Mouse (Mus musculus) adipose tissue, adult 10 weeks (tissue): Measurements from ENCODE around the gene Meis3. TPM values are rescaled to one million over a fixed set of nuclear protein-coding genes. Genes with fewer than 3 reads are reported as not detected.

ENCODE experiments used
- polyA plus RNA-seq: library from polyadenylated mRNA; stranded (reverse); fragments of 350-450 nt; fragmentation: Illumina TruSeq; extraction: RNeasy Lipid Tissue Mini Kit (QIAGEN cat#74804); gene quantifications from one replicate; pipeline ENCODE4 v1.2.3, GENCODE M21; 2014; ENCODE audit warnings: low read depth, low replicate concordance

Gene Meis3
- polyA plus RNA-seq: 7.8 TPM

GRCm38 (mm10) chr7:16174597-16175541 lies at the start of gene Meis3:
Meis3 (plus strand) TSS chr7:16175090.

GRCm38 (mm10) chr7:16129421-16129845 lies 45.5 kb upstream of the Meis3 start, which contains the start of gene Slc8a2:
Slc8a2 (plus strand) TSS chr7:16129826.

GRCm38 (mm10) chr7:16221582-16222272 lies 46.8 kb downstream of the Meis3 start, which contains the start of gene Dhx34:
Dhx34 (minus strand) TSS chr7:16222037.

Other genes starting within 250 kb of the Meis3 start
- gene Nop53, start 229.0 kb upstream of the Meis3 start, polyA plus RNA-seq: 190 TPM
- 174 TPM for gene Ehd2, start 207.5 kb upstream of the Meis3 start, polyA plus RNA-seq
- gene Bicra, start 127.2 kb upstream of the Meis3 start, polyA plus RNA-seq: 7.2 TPM
- gene Zfp541, start 113.3 kb upstream of the Meis3 start, polyA plus RNA-seq: 3.0 TPM
- gene Napa, start 76.6 kb upstream of the Meis3 start, polyA plus RNA-seq: 151 TPM
- gene Kptn, start 55.2 kb upstream of the Meis3 start, polyA plus RNA-seq: 19.4 TPM
- gene Slc8a2, start 45.3 kb upstream of the Meis3 start, polyA plus RNA-seq: 0.88 TPM
- 10.2 TPM for gene Dhx34, start 46.9 kb downstream of the Meis3 start, polyA plus RNA-seq
- gene C5ar2, start 69.1 kb downstream of the Meis3 start, polyA plus RNA-seq: 0.96 TPM
- 12.3 TPM for gene C5ar1, start 84.5 kb downstream of the Meis3 start, polyA plus RNA-seq
- 27.0 TPM for gene Inafm1, start 98.5 kb downstream of the Meis3 start, polyA plus RNA-seq
- 90.4 TPM for gene Ccdc9, start 111.7 kb downstream of the Meis3 start, polyA plus RNA-seq
- gene Bbc3, start 133.3 kb downstream of the Meis3 start, polyA plus RNA-seq: 5.7 TPM
- gene Sae1, start 212.7 kb downstream of the Meis3 start, polyA plus RNA-seq: 63.5 TPM
- gene Zc3h4, start 225.8 kb downstream of the Meis3 start, polyA plus RNA-seq: 28.5 TPM